Mouse (Mus musculus) thymus, postnatal 10 days (tissue): Measurements from ENCODE around the gene R3hdm2.

Source experiments
- DNase-seq, 2 experiments: peaks; one replicate each; pipeline ENCODE4 v3.0.0; 2021; ENCODE audit warnings: low spot score in 2 of 2

Gene R3hdm2

GRCm38 (mm10) chr10:127380251-127380691 is at the start of gene R3hdm2:
R3hdm2 (plus strand) TSS chr10:127380327.
- peak; percentile 89 to 91 for DNase-seq

- DNase-seq = no peak
Measured at GRCm38 (mm10) chr10:127332211-127332874, 47.8 kb upstream of the R3hdm2 start.

- no peak for DNase-seq
Measured at GRCm38 (mm10) chr10:127333152-127333551, 47.0 kb upstream of the R3hdm2 start.

GRCm38 (mm10) chr10:127335271-127335670 is 44.9 kb upstream of the R3hdm2 start:
- DNase-seq = no peak

- DNase-seq = no peak
Measured at GRCm38 (mm10) chr10:127336952-127337351, 43.2 kb upstream of the R3hdm2 start.

- DNase-seq = no peak
Measured at GRCm38 (mm10) chr10:127337536-127338099, 42.5 kb upstream of the R3hdm2 start.

GRCm38 (mm10) chr10:127338930-127339682 is 41.0 kb upstream of the R3hdm2 start:
- DNase-seq = peak; percentile 74 to 90

GRCm38 (mm10) chr10:127339683-127340576 is 40.2 kb upstream of the R3hdm2 start:
- no peak for DNase-seq

- DNase-seq = no peak
Measured at GRCm38 (mm10) chr10:127340577-127341359, 39.4 kb upstream of the R3hdm2 start.

GRCm38 (mm10) chr10:127341360-127341690 is 38.8 kb upstream of the R3hdm2 start:
- no peak for DNase-seq

- peak; percentile 70 to 85 for DNase-seq
Measured at GRCm38 (mm10) chr10:127341891-127342639, 38.1 kb upstream of the R3hdm2 start, which contains the start of gene Gli1. Gli1 (minus strand) TSS chr10:127341974.

- DNase-seq = no peak
Measured at GRCm38 (mm10) chr10:127343029-127343428, 37.1 kb upstream of the R3hdm2 start.

GRCm38 (mm10) chr10:127346173-127346572 is 34.0 kb upstream of the R3hdm2 start:
- no peak for DNase-seq

GRCm38 (mm10) chr10:127348957-127349356 is 31.2 kb upstream of the R3hdm2 start:
- DNase-seq = no peak

GRCm38 (mm10) chr10:127349810-127350209 is 30.3 kb upstream of the R3hdm2 start:
- DNase-seq = no peak

- peak; percentile 60 to 77 for DNase-seq
Measured at GRCm38 (mm10) chr10:127350594-127351284, 29.4 kb upstream of the R3hdm2 start.

GRCm38 (mm10) chr10:127351285-127351595 is 28.9 kb upstream of the R3hdm2 start:
- DNase-seq = no peak

GRCm38 (mm10) chr10:127351719-127352118 is 28.4 kb upstream of the R3hdm2 start:
- no peak for DNase-seq

- no peak for DNase-seq
Measured at GRCm38 (mm10) chr10:127352187-127352586, 27.9 kb upstream of the R3hdm2 start.

GRCm38 (mm10) chr10:127352766-127353165 is 27.4 kb upstream of the R3hdm2 start:
- DNase-seq = no peak
